Mouse (Mus musculus): Measurements from ENCODE around the gene Atf7.

GRCm38 (mm10) chr15:102572081-102572480 lies 53.2 kb downstream of the Atf7 start:
- no peak for TF ChIP-seq MAZ (IDR thresholded peaks at IDR 0.05; ENCODE audit: low read depth, low read length)
- no peak for TF ChIP-seq MAX (IDR thresholded peaks at IDR 0.05; ENCODE audit: low read length)
- no peak for TF ChIP-seq SIN3A (IDR thresholded peaks at IDR 0.05; ENCODE audit: low read length)
- no peak for TF ChIP-seq EP300 (IDR thresholded peaks at IDR 0.05; ENCODE audit: low read length)
- TF ChIP-seq POLR2A (IDR thresholded peaks at IDR 0.05; ENCODE audit: low read depth, low read length), result no peak
- TF ChIP-seq MEF2A (IDR thresholded peaks at IDR 0.05; ENCODE audit: borderline replicate concordance, low read depth, low read length), result no peak
- no peak for TF ChIP-seq USF2 (conservative IDR thresholded peaks at IDR 0.05; ENCODE audit: low read depth, low read length)
- no peak for TF ChIP-seq JUND (conservative IDR thresholded peaks at IDR 0.05; ENCODE audit: low read depth, low read length)
- no peak for TF ChIP-seq CTCF (conservative IDR thresholded peaks at IDR 0.05 in 1 of 2, IDR thresholded peaks at IDR 0.05 in 1 of 2; ENCODE audit: low read depth in 2 of 2, low read length in 2 of 2)
- no peak for TF ChIP-seq JUN (IDR thresholded peaks at IDR 0.05; ENCODE audit: insufficient read depth, low read depth, low read length)
- no peak for TF ChIP-seq NELFE (IDR thresholded peaks at IDR 0.05; ENCODE audit: low read depth, low read length)
- TF ChIP-seq ZC3H11A (IDR thresholded peaks at IDR 0.05; ENCODE audit: low read depth, low read length), result no peak
- TF ChIP-seq UBTF (IDR thresholded peaks at IDR 0.05; ENCODE audit: low read depth, low read length), result no peak
- no peak for TF ChIP-seq MAFK (IDR thresholded peaks at IDR 0.05; ENCODE audit: insufficient replicate concordance, low read length)

All from CH12.LX (cell line).